Mouse (Mus musculus) midbrain, embryonic 15.5 days (tissue): ENCODE data around the gene Adamts15. TPM values are rescaled to one million over a fixed set of nuclear protein-coding genes. Genes with fewer than 3 reads are reported as not detected.

Experiments
- ATAC-seq: fragments of 200-750 bp; cut with Nextera tagmentation; replicated peaks from 2 replicates; pipeline ENCODE4 v1.8.0; 2017; ENCODE audit warnings: moderate TSS enrichment
- H3K27ac ChIP-seq: fragments of 300-500 bp; sonication (generic); 2 replicates; pipeline ENCODE4 v1.5.1; 2015; ENCODE audit warnings: mild to moderate bottlenecking, inconsistent platforms
- H3K27me3 ChIP-seq: fragments of 300-500 bp; sonication (generic); replicated peaks from 2 replicates; pipeline ENCODE4 v1.6.1; 2015; ENCODE audit warnings: inconsistent platforms
- H3K36me3 ChIP-seq: fragments of 300-500 bp; sonication (generic); replicated peaks from 2 replicates; pipeline ENCODE4 v1.6.1; 2015; ENCODE audit warnings: inconsistent platforms
- H3K4me1 ChIP-seq: fragments of 300-500 bp; sonication (generic); 2 replicates; pipeline ENCODE4 v1.6.1; 2015; ENCODE audit warnings: inconsistent platforms
- H3K4me2 ChIP-seq: fragments of 300-500 bp; sonication (generic); 2 replicates; pipeline ENCODE4 v1.6.1; 2015; ENCODE audit warnings: inconsistent platforms, mild to moderate bottlenecking, moderate library complexity
- H3K4me3 ChIP-seq: fragments of 300-500 bp; sonication (generic); 2 replicates; pipeline ENCODE4 v1.5.1; 2015; ENCODE audit warnings: mild to moderate bottlenecking, inconsistent platforms
- H3K9ac ChIP-seq: fragments of 300-500 bp; sonication (generic); 2 replicates; pipeline ENCODE4 v1.6.1; 2015; ENCODE audit warnings: mild to moderate bottlenecking, inconsistent platforms
- H3K9me3 ChIP-seq: fragments of 300-500 bp; sonication (generic); 2 replicates; pipeline ENCODE4 v1.6.1; 2016; ENCODE audit warnings: inconsistent platforms
- WGBS: fragments of 180-500 bp; shearing (Covaris S2); methylation state at CpG from one replicate; pipeline ENCODE4 v1.1.7; 2015; ENCODE audit warnings: mixed read lengths; 5-methylcytosine and 5-hydroxymethylcytosine counted together
- polyA plus RNA-seq: library from polyadenylated mRNA; unstranded; fragments of >200 nt; fragmentation: Nextera tagmentation; extraction: Ambion mirVana; gene quantifications from 2 replicates; pipeline ENCODE4 v1.2.1, GENCODE M21; 2015

The Adamts15 gene
- polyA plus RNA-seq, 1 experiment from 2014 or later = 7.3 TPM

DNA sequence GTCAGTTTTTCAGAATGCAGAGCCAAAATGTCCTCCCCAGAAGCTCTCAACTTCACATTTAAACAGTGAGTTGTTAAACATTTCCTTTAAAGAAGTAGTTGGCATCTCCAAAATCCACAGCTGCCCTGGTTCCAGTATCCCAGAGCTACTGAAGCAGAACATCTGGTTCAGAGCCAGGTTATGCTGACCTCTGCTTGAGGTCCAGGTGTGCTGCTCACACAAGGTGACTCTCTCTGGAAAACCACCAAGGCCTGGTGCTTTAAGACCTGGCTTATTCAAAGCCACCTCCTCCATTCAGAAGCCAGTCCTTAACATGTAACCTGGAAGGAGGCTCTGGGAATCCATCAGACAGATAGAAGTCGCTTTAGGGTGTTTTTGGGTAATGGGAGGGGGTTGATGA lies 23.0 kb upstream of the Adamts15 start:
- Histone ChIP-seq H3K4me2 (no peak overlapping the region), H3K4me3 (no peak overlapping the region), H3K36me3 (no peaks in the 10 kb centered on the region), H3K4me1 (peaks cover 19% of the 10 kb centered on the region), H3K9me3 (no peaks in the 10 kb centered on the region), H3K9ac (no peak overlapping the region), H3K27ac (no peak overlapping the region), H3K27me3 (peaks cover 34% of the 10 kb centered on the region)
- no peak for ATAC-seq
- WGBS = 62% methylated on average over 1 of the region's 1 CpGs

DNA sequence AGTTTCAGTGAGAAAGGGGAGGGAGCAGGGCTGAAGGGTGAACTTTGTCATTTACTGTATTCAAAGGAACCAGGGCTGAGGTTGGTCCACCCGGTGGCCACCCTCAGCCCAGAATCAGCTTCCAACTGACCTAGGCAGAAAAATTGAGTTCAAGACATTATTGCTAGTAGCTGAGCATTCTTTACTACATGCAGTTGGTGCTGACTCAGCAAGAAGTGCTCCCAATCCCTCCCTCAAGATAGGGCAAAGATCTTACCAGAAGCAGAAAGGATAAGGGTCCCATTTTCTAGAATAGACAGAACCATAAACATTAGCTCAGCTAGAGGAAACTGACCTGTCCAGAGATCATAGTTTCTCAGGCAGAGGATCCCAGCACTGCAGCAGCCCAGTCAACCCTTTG lies 22.0 kb upstream of the Adamts15 start:
- peaks cover 19% of the 10 kb centered on the region for H3K4me1 ChIP-seq
- no peak overlapping the region for H3K9ac ChIP-seq
- no peak for ATAC-seq
- 0 out of 2 replicates have a peak overlapping the region, but pooled peaks have one; percentile 98 for H3K4me2 ChIP-seq
- WGBS = 21% methylated on average over 1 of the region's 1 CpGs
- H3K36me3 ChIP-seq = no peaks in the 10 kb centered on the region
- no peak overlapping the region for H3K4me3 ChIP-seq
- no peak overlapping the region for H3K27ac ChIP-seq
- H3K9me3 ChIP-seq = no peaks in the 10 kb centered on the region
- H3K27me3 ChIP-seq = peaks cover 34% of the 10 kb centered on the region

- Histone ChIP-seq H3K9ac (peak overlapping the region; percentile 67), H3K9me3 (no peaks in the 10 kb centered on the region), H3K4me3 (peak overlapping the region; percentile 78), H3K36me3 (no peaks in the 10 kb centered on the region), H3K4me2 (peak overlapping the region; percentile 98), H3K4me1 (peaks cover 19% of the 10 kb centered on the region), H3K27ac (no peak overlapping the region), H3K27me3 (peaks cover 39% of the 10 kb centered on the region)
- WGBS = 0% methylated on average over 13 of the region's 14 CpGs
- no peak for ATAC-seq
Observed at GRCm38 (mm10) chr9:30943341-30943740, 21.1 kb upstream of the Adamts15 start.

DNA sequence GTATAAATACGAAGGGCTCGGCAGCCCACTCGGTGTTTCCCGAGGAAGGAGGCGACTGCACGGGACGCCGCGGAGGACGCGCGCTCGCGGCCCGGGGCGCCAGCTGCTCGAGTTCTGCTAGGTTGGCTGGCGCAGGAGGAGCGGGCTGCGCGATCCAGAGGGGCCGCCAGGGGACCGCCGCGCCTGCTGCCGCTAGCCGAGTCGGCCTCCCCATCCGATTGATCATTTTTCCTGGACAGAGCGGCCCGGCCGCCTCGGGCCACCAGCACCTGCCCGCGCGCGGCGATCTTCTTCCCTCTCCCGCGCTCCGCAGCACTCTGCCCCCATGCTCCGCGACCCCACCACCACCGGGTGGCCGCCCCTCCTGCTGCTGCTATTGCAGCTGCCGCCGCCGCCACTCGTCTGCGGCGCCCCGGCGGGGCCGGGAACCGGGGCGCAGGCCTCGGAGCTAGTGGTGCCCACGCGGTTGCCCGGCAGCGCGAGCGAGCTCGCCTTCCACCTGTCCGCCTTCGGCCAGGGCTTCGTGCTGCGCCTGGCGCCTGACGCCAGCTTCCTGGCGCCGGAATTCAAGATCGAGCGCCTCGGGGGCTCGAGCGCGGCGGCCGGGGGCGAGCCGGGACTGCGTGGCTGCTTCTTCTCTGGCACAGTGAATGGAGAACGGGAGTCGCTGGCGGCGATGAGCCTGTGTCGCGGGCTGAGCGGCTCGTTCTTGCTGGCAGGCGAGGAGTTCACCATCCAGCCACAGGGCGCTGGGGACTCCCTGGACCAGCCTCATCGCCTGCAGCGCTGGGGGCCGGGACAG lies 20.5 kb upstream of the Adamts15 start, which contains the start of gene Adamts8:
Adamts8 (plus strand) TSS at position 51 of the 802 bp plus-strand sequence.
- Histone ChIP-seq H3K9me3 (no peaks in the 10 kb centered on the region), H3K4me1 (peaks cover 19% of the 10 kb centered on the region), H3K36me3 (no peaks in the 10 kb centered on the region), H3K4me3 (peak within 1 kb of the TSS; percentile 78), H3K4me2 (peak within 1 kb of the TSS; percentile 98), H3K27me3 (peaks cover 39% of the 10 kb centered on the region), H3K9ac (peak within 1 kb of the TSS; percentile 67), H3K27ac (peak within 1 kb of the TSS; percentile 63; the same call in 1 of the 2 replicates)
- WGBS = under 1% methylated on average over 96 of the region's 96 CpGs
- peak; percentile 90 for ATAC-seq

GRCm38 (mm10) chr9:30940328-30940727 lies 18.1 kb upstream of the Adamts15 start:
- no peak overlapping the region for H3K4me3 ChIP-seq
- no peaks in the 10 kb centered on the region for H3K9me3 ChIP-seq
- no peak overlapping the region for H3K9ac ChIP-seq
- no peak for ATAC-seq
- H3K27me3 ChIP-seq = peaks cover 37% of the 10 kb centered on the region
- 4% methylated on average over 6 of the region's 6 CpGs for WGBS
- H3K4me1 ChIP-seq = peaks cover 19% of the 10 kb centered on the region
- H3K36me3 ChIP-seq = no peaks in the 10 kb centered on the region
- H3K27ac ChIP-seq = no peak overlapping the region
- H3K4me2 ChIP-seq = no peak overlapping the region

DNA sequence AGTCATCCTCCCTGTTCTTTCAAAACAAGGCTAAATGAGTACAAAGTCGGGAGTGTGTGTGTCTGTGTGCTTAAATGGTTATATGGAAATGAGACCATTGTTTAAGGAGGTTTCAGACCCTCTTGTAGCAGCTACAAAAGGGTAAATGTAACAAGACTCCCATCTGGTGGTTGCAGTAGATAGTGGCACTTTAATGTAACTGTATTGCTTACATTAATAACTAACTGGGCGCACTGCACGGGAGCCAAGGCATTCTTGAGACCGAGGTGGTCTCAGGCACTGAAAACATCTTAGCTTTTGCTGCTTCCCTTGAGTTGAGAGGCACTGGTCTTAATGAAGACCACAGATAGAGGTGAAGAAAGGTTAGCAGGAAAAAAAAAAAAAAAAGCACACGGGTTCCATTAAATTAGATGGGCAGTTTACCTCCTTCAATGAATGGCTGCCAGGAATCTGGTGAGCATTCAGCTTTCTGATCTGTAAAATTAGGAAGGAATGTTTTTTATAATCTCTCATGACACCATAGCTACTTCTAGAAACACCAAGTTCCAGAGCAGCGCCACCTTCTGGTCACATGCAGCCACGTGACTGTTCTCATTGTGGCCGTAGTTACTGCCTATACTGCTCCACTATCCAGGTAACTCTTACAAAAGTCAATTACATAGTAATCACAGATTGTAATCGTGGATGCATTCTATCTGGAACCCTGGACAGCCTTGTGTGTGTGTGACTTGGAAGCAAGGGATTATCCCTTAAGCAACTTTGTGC lies 14.6 kb upstream of the Adamts15 start:
- WGBS = 30% methylated on average over 9 of the region's 9 CpGs

GRCm38 (mm10) chr9:30934827-30935226 lies 12.6 kb upstream of the Adamts15 start:
- H3K4me2 ChIP-seq = no peak overlapping the region
- H3K9ac ChIP-seq = no peak overlapping the region
- no peak overlapping the region for H3K27ac ChIP-seq
- no peaks in the 10 kb centered on the region for H3K4me1 ChIP-seq
- H3K36me3 ChIP-seq = no peaks in the 10 kb centered on the region
- WGBS = 71% methylated on average over 6 of the region's 6 CpGs
- 0 out of 2 replicates have a peak, but pooled peaks cover 5% of the 10 kb centered on the region for H3K27me3 ChIP-seq
- H3K9me3 ChIP-seq = no peaks in the 10 kb centered on the region
- H3K4me3 ChIP-seq = no peak overlapping the region
- no peak for ATAC-seq

More for the DNA sequence above, 14.6 kb upstream of the Adamts15 start:
- Histone ChIP-seq H3K4me2 (peak overlapping the region; percentile 22; the same call in 1 of the 2 replicates), H3K9ac (no peak overlapping the region), H3K4me1 (peaks cover 1% of the 10 kb centered on the region), H3K36me3 (no peaks in the 10 kb centered on the region), H3K9me3 (no peaks in the 10 kb centered on the region), H3K27me3 (peaks cover 19% of the 10 kb centered on the region), H3K4me3 (no peak overlapping the region), H3K27ac (no peak overlapping the region)
- peak; percentile 81 for ATAC-seq

- 74% methylated on average over 4 of the region's 4 CpGs for WGBS
- H3K9ac ChIP-seq = no peak overlapping the region
- H3K9me3 ChIP-seq = no peaks in the 10 kb centered on the region
- no peak overlapping the region for H3K27ac ChIP-seq
- H3K4me1 ChIP-seq = no peaks in the 10 kb centered on the region
- no peaks in the 10 kb centered on the region for H3K36me3 ChIP-seq
- no peak overlapping the region for H3K4me3 ChIP-seq
- no peak for ATAC-seq
- no peaks in the 10 kb centered on the region for H3K27me3 ChIP-seq
- no peak overlapping the region for H3K4me2 ChIP-seq
Observed at GRCm38 (mm10) chr9:30932346-30932745, 10.1 kb upstream of the Adamts15 start.

- H3K27me3 ChIP-seq = no peaks in the 10 kb centered on the region
Observed at GRCm38 (mm10) chr9:30928759-30929158, 6.5 kb upstream of the Adamts15 start.

GRCm38 (mm10) chr9:30921261-30922103 lies 770 bp downstream of the Adamts15 start:
- Histone ChIP-seq H3K4me2 (peak overlapping the region; percentile 87), H3K4me1 (peaks cover 27% of the 10 kb centered on the region), H3K9ac (peak overlapping the region; percentile 49), H3K9me3 (no peaks in the 10 kb centered on the region), H3K27ac (0 out of 2 replicates have a peak overlapping the region, but pooled peaks have one; percentile 31), H3K4me3 (peak overlapping the region; percentile 58), H3K36me3 (no peaks in the 10 kb centered on the region), H3K27me3 (peaks cover 22% of the 10 kb centered on the region)
- 2% methylated on average over 56 of the region's 56 CpGs for WGBS
- peak; percentile 49 for ATAC-seq

More at GRCm38 (mm10) chr9:30928759-30929158, 6.5 kb upstream of the Adamts15 start:
- Histone ChIP-seq H3K4me1 (no peaks in the 10 kb centered on the region), H3K4me3 (no peak overlapping the region), H3K9me3 (no peaks in the 10 kb centered on the region), H3K4me2 (no peak overlapping the region), H3K9ac (no peak overlapping the region), H3K27ac (no peak overlapping the region), H3K36me3 (no peaks in the 10 kb centered on the region)
- 95% methylated on average over 2 of the region's 2 CpGs for WGBS
- ATAC-seq = no peak

DNA sequence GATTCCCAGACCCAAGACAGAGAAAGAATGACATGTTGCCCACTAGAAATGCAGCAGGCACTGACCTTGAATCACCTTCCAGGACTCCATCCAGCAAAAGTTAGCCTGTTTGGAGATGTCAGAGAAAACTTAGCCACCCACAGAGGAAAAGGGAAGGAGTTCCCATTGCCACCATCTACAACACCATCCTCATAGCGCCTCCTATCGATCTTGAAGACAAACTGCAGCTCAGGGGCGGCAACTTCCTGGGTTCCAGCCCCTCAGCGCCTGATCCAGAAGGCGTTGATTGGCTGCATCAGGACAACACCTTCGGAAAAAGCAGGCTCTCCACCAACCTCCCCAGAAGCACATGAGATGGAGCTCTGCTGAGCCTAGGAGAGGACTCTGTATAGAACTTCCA lies 1.5 kb downstream of the Adamts15 start:
- H3K4me3 ChIP-seq = peak overlapping the region; percentile 58; the same call in 1 of the 2 replicates

More for the DNA sequence above, 1.5 kb downstream of the Adamts15 start:
- H3K27ac ChIP-seq = no peak overlapping the region
- H3K4me2 ChIP-seq = peak overlapping the region; percentile 87
- no peaks in the 10 kb centered on the region for H3K36me3 ChIP-seq
- H3K9me3 ChIP-seq = no peaks in the 10 kb centered on the region
- 29% methylated on average over 6 of the region's 6 CpGs for WGBS
- H3K27me3 ChIP-seq = peaks cover 22% of the 10 kb centered on the region
- no peak for ATAC-seq
- peaks cover 27% of the 10 kb centered on the region for H3K4me1 ChIP-seq
- H3K9ac ChIP-seq = no peak overlapping the region
